Mouse (Mus musculus) lung, adult 2 months (tissue): Measurements from ENCODE around the gene Pfkfb3. TPM values are rescaled to one million over a fixed set of nuclear protein-coding genes. Genes with fewer than 3 reads are reported as not detected.

Experiments
- DNase-seq: peaks from one replicate; pipeline ENCODE4 v3.0.0; 2022
- H3K4me1 ChIP-seq: fragments of 200-500 bp; 2 replicates; pipeline ENCODE4 v1.6.1; 2011; ENCODE audit warnings: low read length; ENCODE audit not compliant: control insufficient read depth, insufficient read depth
- H3K4me3 ChIP-seq: fragments of 200-500 bp; replicated peaks from 2 replicates; pipeline ENCODE3; 2011; ENCODE audit warnings: low read depth, mild to moderate bottlenecking, control low read depth, low read length; ENCODE audit errors: extremely low read depth
- CTCF ChIP-seq: fragments of 200-500 bp; IDR thresholded peaks from 2 replicates; pipeline ENCODE4 v1.5.1; 2011; ENCODE audit warnings: mild to moderate bottlenecking, low read length, control low read depth; ENCODE audit not compliant: insufficient read depth
- POLR2A ChIP-seq: fragments of 200-500 bp; IDR thresholded peaks from 2 replicates; pipeline ENCODE4 v1.6.1; 2011; ENCODE audit warnings: low read depth, mild to moderate bottlenecking, control low read depth, low read length, borderline replicate concordance; ENCODE audit errors: extremely low read depth
- WGBS: fragments of 180-500 bp; shearing (Covaris S2); methylation state at CpG from one replicate; pipeline ENCODE4 v1.1.7; 2018; 5-methylcytosine and 5-hydroxymethylcytosine counted together
- polyA plus RNA-seq: library from polyadenylated mRNA; depleted of rRNA; stranded (reverse); fragments of >200 nt; gene quantifications from 2 replicates; pipeline ENCODE4 v1.2.3, GENCODE M21; 2012

Pfkfb3 gene
- polyA plus RNA-seq, 1 experiment = 40.2 TPM

DNA sequence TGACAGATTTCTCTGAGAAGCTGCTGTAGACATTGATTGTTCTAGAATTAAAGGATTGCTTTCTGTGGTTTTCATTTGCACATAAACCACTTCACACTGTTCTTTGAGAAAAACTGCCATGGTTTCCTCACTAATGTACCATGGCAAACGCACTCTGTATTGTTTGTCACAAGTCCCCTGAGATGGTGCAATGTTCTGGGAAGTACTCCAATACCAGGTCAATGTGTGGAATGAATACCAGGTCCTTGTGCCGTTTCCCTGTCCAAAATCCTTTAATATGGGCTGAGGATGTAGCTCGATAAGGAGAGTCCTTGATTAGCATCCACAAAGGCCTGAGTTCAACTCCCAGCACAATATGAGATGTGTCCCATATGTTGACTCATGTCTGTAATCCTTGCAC is 105.2 kb downstream of the Pfkfb3 start:
- peaks cover 6% of the 10 kb centered on the region; the same call in 1 of the 2 replicates for H3K4me1 ChIP-seq
- no peak for DNase-seq
- TF ChIP-seq POLR2A (no peak), CTCF (no peak)
- no peak overlapping the region for H3K4me3 ChIP-seq
- whole genome bisulfite sequencing = 48% methylated on average over 3 of the region's 3 CpGs

DNA sequence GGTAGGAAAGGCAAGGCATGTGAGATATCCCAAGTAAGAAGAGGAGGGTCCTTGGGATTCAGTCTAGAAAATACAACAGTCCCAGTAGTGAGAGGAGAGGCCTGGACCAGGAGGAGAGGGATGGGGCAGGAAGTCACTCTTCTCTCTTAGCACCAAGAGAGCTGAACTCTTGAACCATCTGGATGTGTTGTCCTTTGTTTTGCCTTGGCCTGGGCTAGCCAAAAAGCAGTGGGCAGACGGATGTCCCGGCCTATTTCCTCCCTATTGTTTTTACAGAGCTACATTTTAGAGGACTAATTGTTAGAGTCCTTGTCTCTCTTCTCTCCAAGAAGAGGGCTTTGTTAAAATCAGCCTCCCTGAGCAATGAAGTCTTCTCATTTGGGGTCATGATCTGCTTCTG is 106.0 kb downstream of the Pfkfb3 start:
- no peak for TF ChIP-seq POLR2A
- TF ChIP-seq CTCF = no peak
- no peak for DNase-seq
- peaks cover 6% of the 10 kb centered on the region; the same call in 1 of the 2 replicates for H3K4me1 ChIP-seq
- 38% methylated on average over 2 of the region's 2 CpGs for WGBS
- no peak overlapping the region for H3K4me3 ChIP-seq

DNA sequence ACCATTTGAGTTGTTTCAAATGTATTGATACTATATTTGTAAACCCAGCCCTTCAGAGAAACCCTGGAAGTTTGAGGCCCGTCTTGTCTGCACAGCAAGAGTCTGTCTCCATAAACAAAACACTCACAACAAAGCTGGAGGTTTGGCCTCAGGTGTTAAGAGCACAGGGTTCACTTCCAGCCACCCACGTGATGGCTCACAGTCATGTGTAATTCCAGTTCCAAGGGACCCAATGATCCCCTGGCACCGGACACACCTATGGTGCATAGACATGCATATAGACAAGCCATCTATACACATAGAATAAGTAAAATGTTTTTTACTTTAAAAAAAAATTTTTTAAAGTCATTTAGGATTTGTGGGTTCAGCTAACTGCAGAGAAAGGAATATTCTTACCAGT is 108.2 kb downstream of the Pfkfb3 start:
- WGBS = 85% methylated on average over 3 of the region's 3 CpGs
- no peak for DNase-seq
- H3K4me1 ChIP-seq = peaks cover 6% of the 10 kb centered on the region; the same call in 1 of the 2 replicates
- no peak for TF ChIP-seq POLR2A
- no peak for TF ChIP-seq CTCF
- H3K4me3 ChIP-seq = no peak overlapping the region

DNA sequence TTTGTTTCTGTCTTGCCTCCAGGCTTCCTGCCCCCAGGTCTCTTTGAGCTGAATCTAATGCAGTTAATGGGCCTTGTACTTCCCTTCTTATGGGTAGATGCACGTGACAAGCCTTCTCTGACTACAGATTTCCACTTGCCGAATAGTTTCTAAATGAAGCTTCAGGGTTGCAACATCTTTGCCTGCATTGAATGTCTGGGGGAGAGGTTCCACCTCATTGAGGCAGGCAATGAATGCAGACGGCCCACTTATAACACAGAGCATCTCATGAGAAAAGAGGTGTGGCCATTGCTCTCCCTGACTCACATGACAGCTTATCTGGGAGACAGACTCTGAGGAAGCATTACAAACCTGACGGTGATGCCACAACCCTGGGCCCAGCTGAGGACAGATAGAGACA is 112.0 kb downstream of the Pfkfb3 start:
- TF ChIP-seq POLR2A (no peak), CTCF (no peak)
- DNase-seq = no peak
- H3K4me3 ChIP-seq = no peak overlapping the region
- WGBS = 41% methylated on average over 4 of the region's 4 CpGs
- H3K4me1 ChIP-seq = no peaks in the 10 kb centered on the region

DNA sequence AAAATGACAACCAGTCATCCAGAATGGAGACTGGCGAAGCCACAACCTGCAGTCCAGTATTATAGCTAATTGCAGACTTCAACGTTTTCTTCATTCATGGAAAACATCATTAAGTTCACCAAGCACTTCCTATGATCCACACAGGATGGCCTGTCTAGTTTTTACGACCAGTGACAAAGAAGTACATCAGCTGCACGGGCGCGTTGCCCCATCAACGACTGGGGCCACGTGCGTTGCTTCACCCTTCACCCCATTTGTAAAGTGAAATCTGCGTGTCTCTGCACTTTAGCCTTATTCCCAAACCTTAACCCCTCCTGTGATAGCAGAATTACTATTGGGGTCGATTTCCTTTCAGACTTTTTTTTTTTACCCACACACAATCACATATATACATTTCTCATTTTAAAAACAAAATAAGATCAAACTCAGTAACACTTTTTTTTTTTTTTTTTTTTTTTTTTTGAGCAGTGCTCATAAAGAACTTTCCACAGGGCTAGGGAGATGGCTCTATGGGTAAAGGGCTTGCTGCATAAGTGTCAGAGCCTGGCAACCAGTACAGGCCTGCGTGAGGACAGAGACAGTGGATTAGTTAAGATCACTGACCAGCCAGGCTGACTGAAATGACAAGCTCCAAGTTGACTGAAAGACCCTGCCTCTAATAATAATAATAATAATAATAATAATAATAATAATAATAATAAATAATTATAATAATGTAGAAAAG is 115.5 kb downstream of the Pfkfb3 start:
- H3K4me1 ChIP-seq = no peaks in the 10 kb centered on the region
- H3K4me3 ChIP-seq = no peak overlapping the region
- 61% methylated on average over 12 of the region's 12 CpGs for WGBS
- TF ChIP-seq POLR2A (no peak), CTCF (no peak)
- peak; percentile 13 for DNase-seq

DNA sequence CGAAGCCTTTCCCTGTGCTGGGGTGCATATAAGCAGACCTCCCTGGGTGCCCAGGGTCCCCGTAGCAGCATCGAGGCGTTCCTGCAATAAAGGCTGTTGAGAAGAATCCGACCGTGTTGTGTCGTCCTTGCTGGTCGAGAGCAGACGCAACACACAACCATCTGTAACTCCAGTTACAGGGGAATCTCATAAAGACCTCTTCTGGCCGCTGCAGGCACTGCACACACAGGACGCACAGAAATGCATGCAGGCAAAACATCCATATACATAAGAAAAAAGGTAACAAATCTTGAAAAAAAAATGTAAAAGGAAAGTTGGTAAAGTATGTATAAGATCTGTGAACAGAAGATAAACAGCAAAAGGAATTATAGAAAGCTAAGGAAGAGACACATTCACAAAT is 117.5 kb downstream of the Pfkfb3 start:
- no peak overlapping the region for H3K4me3 ChIP-seq
- no peaks in the 10 kb centered on the region for H3K4me1 ChIP-seq
- 96% methylated on average over 11 of the region's 11 CpGs for WGBS
- no peak for TF ChIP-seq POLR2A
- no peak for TF ChIP-seq CTCF
- DNase-seq = no peak

DNA sequence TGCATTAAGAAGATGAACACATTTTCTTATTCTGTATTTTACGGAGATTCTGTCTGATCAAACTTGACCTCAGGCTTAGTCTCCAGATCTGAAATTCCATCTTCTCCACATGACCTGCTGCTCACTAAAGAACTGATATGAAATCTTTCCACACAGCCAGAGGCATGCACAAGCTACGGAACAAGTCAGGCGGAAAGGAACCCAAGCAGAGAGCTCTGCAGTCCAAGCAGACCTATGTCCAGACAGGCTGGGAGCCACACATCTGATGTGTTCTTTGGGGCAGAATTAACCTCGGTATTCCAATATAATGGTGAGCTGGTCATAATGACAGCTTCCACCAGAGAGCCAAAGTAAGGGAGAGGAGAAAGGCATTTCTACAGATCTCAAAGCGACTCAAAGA is 120.5 kb downstream of the Pfkfb3 start:
- Histone ChIP-seq H3K4me3 (no peak overlapping the region), H3K4me1 (peaks cover 5% of the 10 kb centered on the region)
- no peak for TF ChIP-seq POLR2A
- TF ChIP-seq CTCF = no peak
- no peak for DNase-seq
- WGBS = 86% methylated on average over 5 of the region's 5 CpGs

DNA sequence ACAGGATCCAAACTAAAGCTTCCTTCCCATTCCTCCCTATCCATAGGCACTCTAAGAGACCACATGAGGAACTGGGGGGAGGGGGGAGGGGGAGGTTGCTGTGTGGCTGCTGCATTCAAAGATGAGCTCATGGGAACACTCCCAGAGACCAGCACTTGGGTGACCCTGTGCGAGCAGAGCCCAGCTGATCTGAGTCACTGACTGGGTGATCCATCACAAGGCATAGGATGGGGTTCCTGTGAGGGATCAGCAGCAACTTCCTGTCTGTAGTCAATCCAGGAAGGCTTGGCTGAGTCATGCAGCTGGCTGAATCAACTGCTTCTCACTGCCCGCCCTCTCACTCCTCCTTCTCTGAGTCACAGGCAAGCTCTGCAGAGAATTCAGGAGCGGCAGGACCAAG is 124.3 kb downstream of the Pfkfb3 start:
- TF ChIP-seq CTCF = no peak
- 8% methylated on average over 3 of the region's 3 CpGs for WGBS
- no peak overlapping the region for H3K4me3 ChIP-seq
- DNase-seq = peak; percentile 63
- H3K4me1 ChIP-seq = peaks cover 5% of the 10 kb centered on the region

DNA sequence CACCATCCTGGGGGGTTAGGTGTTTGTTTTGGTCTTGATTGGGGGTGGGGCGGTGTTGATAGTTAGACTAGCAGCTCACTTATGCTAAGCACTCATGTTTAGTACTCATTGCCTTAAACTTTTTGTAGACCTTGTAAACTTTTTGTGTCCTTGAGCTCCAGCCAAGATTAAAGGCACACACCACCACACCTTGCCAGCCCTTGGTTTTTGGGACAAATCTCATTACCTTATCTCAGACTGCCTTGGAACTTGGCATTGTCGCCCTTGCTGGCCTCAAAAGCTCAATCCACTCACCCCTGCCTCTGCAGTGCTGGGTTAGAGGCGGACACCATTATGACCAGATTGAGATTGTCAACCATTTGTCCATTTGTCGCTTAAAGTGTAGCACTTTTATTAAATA is 125.3 kb downstream of the Pfkfb3 start:
- 89% methylated on average over 4 of the region's 4 CpGs for WGBS
- Histone ChIP-seq H3K4me1 (peaks cover 5% of the 10 kb centered on the region), H3K4me3 (no peak overlapping the region)
- TF ChIP-seq POLR2A = no peak
- no peak for TF ChIP-seq CTCF
- DNase-seq = no peak

DNA sequence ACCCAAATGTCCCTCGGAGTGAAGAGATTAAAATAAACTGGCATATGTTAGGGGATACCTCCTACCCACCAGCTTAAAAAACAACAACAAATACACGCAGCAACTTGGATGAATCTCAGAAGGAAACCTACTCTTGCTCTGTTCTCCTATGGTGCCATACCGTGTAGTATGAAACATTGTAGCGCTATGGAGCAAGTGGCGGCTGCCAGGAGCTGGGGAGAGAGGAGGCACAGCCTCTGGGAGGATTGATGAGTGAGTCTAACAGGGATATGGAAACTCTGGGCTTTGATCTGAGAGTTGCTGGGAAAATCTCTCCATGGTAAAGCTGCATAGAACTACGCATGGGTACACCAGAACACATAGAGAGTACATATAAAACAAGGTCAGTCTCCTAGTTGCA is 126.3 kb downstream of the Pfkfb3 start:
- WGBS = 85% methylated on average over 6 of the region's 6 CpGs
- Histone ChIP-seq H3K4me1 (peaks cover 7% of the 10 kb centered on the region), H3K4me3 (no peak overlapping the region)
- DNase-seq = no peak
- TF ChIP-seq CTCF = no peak
- no peak for TF ChIP-seq POLR2A
